11 mouse cellular contexts compared by ENCODE assay signal in the genomic region with DNA sequence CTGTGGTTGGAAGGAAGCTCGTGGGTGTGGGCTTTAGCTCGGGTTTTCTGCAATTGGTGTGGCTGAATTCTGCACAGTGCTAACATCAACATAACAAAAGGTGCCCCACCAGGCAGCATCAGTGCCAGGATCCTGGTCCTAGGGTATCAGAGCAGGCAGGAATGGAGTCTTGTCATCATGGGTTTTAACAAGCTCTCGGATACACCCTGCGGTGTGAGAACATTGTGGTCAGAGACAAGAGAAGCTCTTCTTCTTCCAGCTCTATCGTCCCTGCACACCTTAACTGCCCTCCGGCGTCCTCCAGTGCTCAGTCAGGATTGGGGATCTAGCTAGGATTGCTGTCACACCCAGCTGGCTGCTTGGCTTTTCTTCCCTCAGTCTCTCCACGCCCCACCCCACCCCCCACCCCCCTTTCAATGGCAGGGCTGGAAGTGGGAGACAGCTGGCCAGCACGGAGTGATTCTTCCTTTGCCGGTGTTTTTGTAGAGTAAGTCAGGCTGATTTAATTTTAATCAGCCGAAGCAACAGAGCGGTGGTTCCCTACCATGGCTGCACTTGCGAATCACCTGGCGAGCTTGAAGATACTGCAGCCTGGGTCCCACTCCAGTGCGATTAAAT. TPM values are rescaled to one million over a fixed set of nuclear protein-coding genes. Genes with fewer than 3 reads are reported as not detected.
DNase-seq lines count a peak whose midpoint lies in the region; ATAC-seq and TF ChIP-seq lines count a peak whose summit lies in the region.
"Had no signal": no experiment of that assay in that cellular context is flagged by ENCODE, and none has a peak within 500 bp of the region (broad histone marks: within the 10 kb centered on the region; RNA-seq: fewer than 3 reads in every experiment).

No protein-coding gene starts in this region.

- no peak overlapping the region for H3K27ac ChIP-seq in hindbrain, embryonic 11.5 days (ENCODE audit: low read depth, low read length)
- H3K27ac ChIP-seq in midbrain, embryonic 15.5 days: no peak overlapping the region
- H3K27ac ChIP-seq: limb, embryonic 15.5 days had no signal

- no peak overlapping the region for H3K9ac ChIP-seq in hindbrain, embryonic 11.5 days (ENCODE audit: low read depth, low read length)
- H3K9ac ChIP-seq in midbrain, embryonic 15.5 days: no peak overlapping the region
- H3K9ac ChIP-seq: limb, embryonic 15.5 days had no signal

- H3K27me3 ChIP-seq in E14TG2a.4 (ENCODE audit: insufficient read depth, low read length): peaks cover 54% of the 10 kb centered on the region
- peaks cover 2% of the 10 kb centered on the region; the same call in 1 of the 2 replicates for H3K27me3 ChIP-seq in hindbrain, embryonic 11.5 days (ENCODE audit: control insufficient read depth, insufficient read depth, low read length)
- H3K27me3 ChIP-seq in midbrain, embryonic 15.5 days (replicated peaks): no peaks in the 10 kb centered on the region; the same call in 1 of the 2 replicates

- H3K4me3 ChIP-seq in E14TG2a.4 (replicated peaks; ENCODE audit: low read length): peak overlapping the region; percentile 59
- no peak overlapping the region for H3K4me3 ChIP-seq in hindbrain, embryonic 11.5 days (ENCODE audit: low read depth, low read length)
- peak overlapping the region; percentile 9; the same call in 1 of the 2 replicates for H3K4me3 ChIP-seq in midbrain, embryonic 15.5 days
- H3K4me3 ChIP-seq: limb, embryonic 15.5 days had no signal

- no peak for TF ChIP-seq CTCF in E14TG2a.4 (conservative IDR thresholded peaks at IDR 0.05; ENCODE audit: low read length)

- intact Hi-C loops in gastrocnemius, postnatal 14 days (cut with DNase I; ENCODE audit: low total_unique reads): no loop called here

- DNase-seq in WW6 (ENCODE audit: low read depth, low spot score): peak; percentile 40
- DNase-seq in hindbrain, embryonic 11.5 days (ENCODE audit: low spot score): peak; percentile 37
- no peak for DNase-seq in adrenal gland, adult (ENCODE audit: inconsistent age in 2 of 2, low spot score in 1 of 2)
- DNase-seq in gastrocnemius, postnatal 14 days: no peak
- DNase-seq in thymus, postnatal 36 days: no peak
- DNase-seq: cerebellum, adult 9-11 months; heart, adult 11 months; kidney, postnatal 25 days had no signal

- no peaks in the 10 kb centered on the region for H3K9me3 ChIP-seq in E14TG2a.4 (ENCODE audit: low read length)
- no peaks in the 10 kb centered on the region for H3K9me3 ChIP-seq in hindbrain, embryonic 11.5 days (ENCODE audit: control insufficient read depth, low read length)
- H3K9me3 ChIP-seq in midbrain, embryonic 15.5 days: no peaks in the 10 kb centered on the region
- H3K9me3 ChIP-seq: limb, embryonic 15.5 days had no signal

- 11% methylated on average over 14 of the region's 15 CpGs for WGBS in hindbrain, embryonic 11.5 days
- 11% methylated on average over 15 of the region's 15 CpGs for WGBS in midbrain, embryonic 15.5 days

- no peaks in the 10 kb centered on the region for H3K36me3 ChIP-seq in E14TG2a.4 (ENCODE audit: insufficient read depth, low read length)
- no peaks in the 10 kb centered on the region for H3K36me3 ChIP-seq in hindbrain, embryonic 11.5 days (ENCODE audit: control insufficient read depth, insufficient read depth, low read length)
- H3K36me3 ChIP-seq in midbrain, embryonic 15.5 days (replicated peaks): no peaks in the 10 kb centered on the region
- H3K36me3 ChIP-seq: limb, embryonic 15.5 days had no signal

- H3K4me1 ChIP-seq in E14TG2a.4 (replicated peaks; ENCODE audit: low read depth, low read length): peaks cover 52% of the 10 kb centered on the region
- H3K4me1 ChIP-seq in hindbrain, embryonic 11.5 days (replicated peaks; ENCODE audit: control insufficient read depth, insufficient read depth, low read length): 0 out of 2 replicates have a peak, but pooled peaks cover 4% of the 10 kb centered on the region
- H3K4me1 ChIP-seq in midbrain, embryonic 15.5 days: peaks cover 26% of the 10 kb centered on the region

- peak overlapping the region; percentile 11; the same call in 1 of the 2 replicates for H3K4me2 ChIP-seq in hindbrain, embryonic 11.5 days (replicated peaks; ENCODE audit: low read depth, low read length)
- peak overlapping the region; percentile 35 for H3K4me2 ChIP-seq in midbrain, embryonic 15.5 days
- H3K4me2 ChIP-seq: limb, embryonic 15.5 days had no signal

- 0 out of 2 replicates have a peak, but pooled peaks have one; percentile 19 for ATAC-seq in hindbrain, embryonic 11.5 days (ENCODE audit: low FRiP score)
- peak; percentile 25; the same call in 1 of the 2 replicates for ATAC-seq in midbrain, embryonic 15.5 days (replicated peaks)

RNA-seq across cellular contexts. Expression of a gene that starts 46.5 kb away (rescaled TPM):
- polyA plus RNA-seq in hindbrain, embryonic 11.5 days (2014; fragmentation: Nextera tagmentation; extraction: Ambion mirVana): 12.1 and 13.0 TPM in 2 replicates
- 24.6 and 26.1 TPM in 2 replicates for polyA plus RNA-seq in midbrain, embryonic 15.5 days (2015; fragmentation: Nextera tagmentation; extraction: Ambion mirVana)
- total RNA-seq in gastrocnemius, postnatal 14 days (2021): under 1 TPM; 0.45 to 0.58 TPM

Comparison
In these comparisons a context has a peak if more than half of its experiments do, and no peak if none do; other contexts are left out.
1. DNase-seq: peak in WW6 (single experiment) and hindbrain, embryonic 11.5 days (single experiment); none in adrenal gland, adult (0 of 2), gastrocnemius, postnatal 14 days (single experiment) and thymus, postnatal 36 days (0 of 2).